Mouse (Mus musculus) embryonic facial prominence, embryonic 14.5 days (tissue): Measurements from ENCODE around the gene Atp7a. TPM values are rescaled to one million over a fixed set of nuclear protein-coding genes. Genes with fewer than 3 reads are reported as not detected.
"Not testable (repeated sequence)": the region's sequence is repeated elsewhere in the genome, so short reads cannot be mapped to it uniquely, and the experiment has no call there.

ENCODE experiments used
- ATAC-seq: fragments of 200-750 bp; cut with Nextera tagmentation; 2 replicates; pipeline ENCODE4 v1.8.0; 2017; ENCODE audit warnings: low read depth, moderate number of reproducible peaks, moderate TSS enrichment
- DNase-seq: peaks from one replicate; pipeline ENCODE4 v3.0.0-alpha.2; 2015; ENCODE audit warnings: low spot score
- H3K27ac ChIP-seq: fragments of 300-500 bp; sonication (generic); replicated peaks from 2 replicates; pipeline ENCODE4 v1.5.1; 2014; ENCODE audit warnings: low read depth, mild to moderate bottlenecking, low read length, moderate library complexity
- H3K27me3 ChIP-seq: fragments of 300-500 bp; sonication (generic); replicated peaks from 2 replicates; pipeline ENCODE4 v1.6.1; 2014; ENCODE audit warnings: low read length; ENCODE audit not compliant: control insufficient read depth, insufficient read depth
- H3K36me3 ChIP-seq: fragments of 300-500 bp; sonication (generic); 2 replicates; pipeline ENCODE4 v1.6.1; 2014; ENCODE audit warnings: low read length, mixed read lengths; ENCODE audit not compliant: control insufficient read depth, insufficient read depth
- H3K4me1 ChIP-seq: fragments of 300-500 bp; sonication (generic); 2 replicates; pipeline ENCODE4 v1.6.1; 2014; ENCODE audit warnings: antibody characterized with exemption, low read length; ENCODE audit not compliant: control insufficient read depth, insufficient read depth
- H3K4me2 ChIP-seq: fragments of 300-500 bp; sonication (generic); 2 replicates; pipeline ENCODE4 v1.6.1; 2014; ENCODE audit warnings: low read depth, mild to moderate bottlenecking, low read length, moderate library complexity, mixed read lengths
- H3K4me3 ChIP-seq: fragments of 300-500 bp; sonication (generic); 2 replicates; pipeline ENCODE4 v1.5.1; 2014; ENCODE audit warnings: low read depth, mild to moderate bottlenecking, low read length
- H3K9ac ChIP-seq: fragments of 300-500 bp; sonication (generic); 2 replicates; pipeline ENCODE4 v1.6.1; 2014; ENCODE audit warnings: low read depth, mild to moderate bottlenecking, low read length, moderate library complexity, mixed read lengths
- H3K9me3 ChIP-seq: fragments of 300-500 bp; sonication (generic); 2 replicates; pipeline ENCODE4 v1.6.1; 2016; ENCODE audit warnings: low read length; ENCODE audit not compliant: control insufficient read depth
- WGBS: fragments of 180-500 bp; shearing (Covaris S2); extraction: QIAGEN DNeasy Blood & Tissue Kit; methylation state at CpG from one replicate; pipeline ENCODE4 v1.1.7; 2014; 5-methylcytosine and 5-hydroxymethylcytosine counted together
- polyA plus RNA-seq: library from polyadenylated mRNA; unstranded; fragments of >200 nt; fragmentation: Nextera tagmentation; extraction: Ambion mirVana; gene quantifications from 2 replicates; pipeline ENCODE4 v1.2.1, GENCODE M21; 2014

The Atp7a gene
- 28.4 and 32.1 TPM in 2 replicates for polyA plus RNA-seq

DNA sequence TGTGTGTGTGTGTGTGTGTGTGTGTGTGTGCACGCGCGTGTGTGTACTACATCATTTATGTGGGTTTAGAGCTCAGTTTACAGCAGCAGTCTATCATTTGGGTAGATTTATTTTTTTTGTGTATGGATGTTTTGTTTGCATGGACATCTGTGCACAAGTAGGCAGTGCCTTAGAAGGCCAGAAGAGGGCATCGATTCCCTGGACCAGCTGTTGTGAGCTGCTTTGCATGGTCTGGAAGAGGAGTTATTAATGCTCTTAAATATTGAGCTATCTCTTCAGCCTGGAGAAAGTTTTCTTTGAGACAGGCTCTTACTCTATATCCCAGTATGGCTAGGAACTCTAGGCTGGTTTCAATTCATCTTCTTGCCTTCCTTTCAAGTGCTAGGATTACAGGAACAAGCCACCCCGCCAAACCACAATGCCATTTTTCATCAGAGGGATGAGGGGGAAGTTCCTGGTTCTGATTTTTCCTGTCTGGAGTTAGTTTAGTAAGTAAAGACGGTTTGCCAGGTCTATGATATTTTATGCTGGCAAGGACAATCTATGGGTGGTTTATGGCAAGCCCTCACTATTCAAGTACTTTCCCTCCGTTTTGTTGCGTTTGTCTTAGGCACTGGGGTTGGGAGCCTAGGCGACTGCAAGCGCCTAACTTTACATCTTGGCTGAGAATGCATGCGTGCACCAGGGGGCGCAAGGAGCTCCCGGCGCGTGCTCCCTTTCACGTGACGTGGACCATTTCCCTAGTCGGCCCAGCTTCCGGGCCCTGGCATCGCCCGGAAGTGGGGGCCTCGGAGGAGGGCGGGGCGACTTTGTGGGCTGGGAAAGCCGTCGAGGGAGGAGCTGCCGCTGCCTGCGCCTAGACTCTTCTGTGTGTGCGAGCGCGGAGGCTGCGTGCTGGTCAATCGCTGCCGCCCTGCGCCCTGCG is at the start of gene Atp7a:
Gene Atp7a, plus strand, starts transcription at position 859 of the 925 bp plus-strand sequence.
- H3K27ac ChIP-seq = peak within 1 kb of the TSS; percentile 71
- peaks cover 6% of the 10 kb centered on the region; the same call in 1 of the 2 replicates for H3K36me3 ChIP-seq
- H3K4me2 ChIP-seq = peak within 1 kb of the TSS; percentile 48
- no peaks in the 10 kb centered on the region for H3K9me3 ChIP-seq
- peak within 1 kb of the TSS; percentile 70 for H3K9ac ChIP-seq
- no peaks in the 10 kb centered on the region for H3K27me3 ChIP-seq
- peak within 1 kb of the TSS; percentile 51 for H3K4me3 ChIP-seq
- 19% methylated on average over 22 of the region's 36 CpGs for WGBS
- H3K4me1 ChIP-seq = no peaks in the 10 kb centered on the region
- ATAC-seq (peak; percentile 97), DNase-seq (peak; percentile 96)

DNA sequence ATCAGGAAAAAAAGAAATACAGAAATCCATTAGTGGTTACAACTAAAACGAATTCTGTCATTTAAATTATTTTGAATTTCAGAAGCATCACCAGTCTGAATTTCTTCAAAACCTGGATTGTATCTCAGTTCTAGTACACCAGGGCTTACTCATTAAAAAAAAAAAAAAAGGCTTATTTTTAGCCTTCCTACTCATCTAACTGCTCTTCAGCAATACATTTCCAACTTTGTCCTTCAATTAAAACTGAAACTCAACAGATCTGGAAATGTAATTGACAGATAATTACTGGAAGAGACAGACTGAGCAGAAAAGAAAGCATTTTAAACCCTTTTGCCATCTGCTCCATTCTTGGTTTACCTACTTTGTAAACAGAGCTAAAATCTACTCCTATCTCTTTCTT is 25.5 kb upstream of the Atp7a start:
- H3K36me3 ChIP-seq = peaks cover 9% of the 10 kb centered on the region; the same call in 1 of the 2 replicates
- no peak overlapping the region for H3K4me3 ChIP-seq
- H3K4me1 ChIP-seq = no peaks in the 10 kb centered on the region
- ATAC-seq (no peak), DNase-seq (no peak)
- 75% methylated on average over 1 of the region's 1 CpGs for WGBS
- H3K27me3 ChIP-seq = no peaks in the 10 kb centered on the region
- no peak overlapping the region for H3K9ac ChIP-seq
- no peak overlapping the region for H3K27ac ChIP-seq
- no peaks in the 10 kb centered on the region for H3K9me3 ChIP-seq
- no peak overlapping the region for H3K4me2 ChIP-seq

GRCm38 (mm10) chrX:106010762-106011161 is 16.3 kb upstream of the Atp7a start:
- DNase-seq (no peak), ATAC-seq (no peak)
- no peaks in the 10 kb centered on the region for H3K9me3 ChIP-seq
- peak overlapping the region; percentile 69 for H3K9ac ChIP-seq
- WGBS = 18% methylated on average over 3 of the region's 3 CpGs
- peak overlapping the region; percentile 51 for H3K4me2 ChIP-seq
- no peaks in the 10 kb centered on the region for H3K27me3 ChIP-seq
- no peaks in the 10 kb centered on the region for H3K4me1 ChIP-seq
- H3K36me3 ChIP-seq = no peaks in the 10 kb centered on the region
- H3K27ac ChIP-seq = no peak overlapping the region; the same call in 1 of the 2 replicates
- peak overlapping the region; percentile 60 for H3K4me3 ChIP-seq

- H3K27me3 ChIP-seq = no peaks in the 10 kb centered on the region
- ATAC-seq = peak; percentile 96
These were observed 15.5 kb upstream of the Atp7a start, which contains the start of gene Magt1 for GRCm38 (mm10) chrX:106011465-106012159. Gene Magt1, minus strand, starts transcription at chrX:106011906.

DNA sequence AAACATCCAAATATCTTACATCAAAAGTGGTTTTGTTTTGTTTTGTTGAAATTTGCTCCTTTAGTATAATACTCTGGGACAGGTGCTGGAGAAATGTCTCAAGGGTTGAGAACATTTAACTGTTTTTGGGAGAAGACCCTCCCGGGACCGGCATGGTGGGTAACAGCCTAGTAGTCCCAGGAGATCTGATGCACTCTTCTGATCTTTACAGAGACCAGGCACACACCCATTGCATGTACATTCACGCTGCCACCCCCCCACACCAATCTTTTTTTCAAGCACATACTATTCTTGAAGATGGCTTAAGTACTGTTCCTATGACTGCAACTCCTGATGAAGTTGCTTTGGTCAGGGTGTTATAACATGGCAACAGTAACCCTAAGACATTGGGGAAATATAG is 14.5 kb upstream of the Atp7a start:
- WGBS = 73% methylated on average over 3 of the region's 3 CpGs
- Histone ChIP-seq H3K27me3 (no peaks in the 10 kb centered on the region), H3K4me1 (no peaks in the 10 kb centered on the region), H3K9ac (peak overlapping the region; percentile 58), H3K4me3 (peak overlapping the region; percentile 60; the same call in 1 of the 2 replicates), H3K27ac (peak overlapping the region; percentile 81; the same call in 1 of the 2 replicates), H3K4me2 (peak overlapping the region; percentile 54), H3K9me3 (no peaks in the 10 kb centered on the region), H3K36me3 (no peaks in the 10 kb centered on the region)
- no peak for DNase-seq
- no peak for ATAC-seq

More at GRCm38 (mm10) chrX:106011465-106012159, 15.5 kb upstream of the Atp7a start, which contains the start of gene Magt1:
- H3K4me2 ChIP-seq = peak within 1 kb of the TSS; percentile 54
- no peaks in the 10 kb centered on the region for H3K36me3 ChIP-seq
- no peaks in the 10 kb centered on the region for H3K4me1 ChIP-seq
- H3K4me3 ChIP-seq = peak within 1 kb of the TSS; percentile 60
- H3K9me3 ChIP-seq = no peaks in the 10 kb centered on the region
- DNase-seq = peak; percentile 97
- WGBS = 20% methylated on average over 37 of the region's 45 CpGs
- H3K27ac ChIP-seq = peak within 1 kb of the TSS; percentile 85
- H3K9ac ChIP-seq = peak within 1 kb of the TSS; percentile 69

DNA sequence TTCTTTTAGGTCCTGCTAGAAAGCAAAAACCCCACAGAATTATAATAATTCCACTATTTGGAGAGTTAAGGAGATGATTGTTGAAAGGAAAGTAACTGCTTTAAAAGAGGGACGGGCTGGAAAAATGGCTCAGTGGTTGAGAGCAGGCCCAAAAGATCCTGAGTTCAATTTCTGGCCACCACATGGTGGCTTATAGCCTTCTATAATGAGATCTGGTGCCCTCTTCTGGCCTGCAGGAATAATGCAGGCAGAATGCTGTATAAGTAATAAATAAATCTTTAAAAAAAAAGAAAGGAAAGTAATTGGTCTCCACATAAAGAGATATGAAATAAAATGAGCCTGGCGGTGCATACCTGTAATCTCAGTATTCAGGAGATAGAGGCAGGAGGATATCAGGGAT is 13.9 kb upstream of the Atp7a start:
- DNase-seq (peak; percentile 63), ATAC-seq (no peak)
- H3K27me3 ChIP-seq = no peaks in the 10 kb centered on the region
- no peak overlapping the region for H3K4me3 ChIP-seq
- H3K27ac ChIP-seq = no peak overlapping the region
- no peak overlapping the region for H3K9ac ChIP-seq
- H3K9me3 ChIP-seq = no peaks in the 10 kb centered on the region
- H3K36me3 ChIP-seq = no peaks in the 10 kb centered on the region
- 18% methylated on average over 2 of the region's 2 CpGs for WGBS
- no peak overlapping the region for H3K4me2 ChIP-seq
- H3K4me1 ChIP-seq = no peaks in the 10 kb centered on the region

GRCm38 (mm10) chrX:106014741-106015377 is 12.2 kb upstream of the Atp7a start:
- Histone ChIP-seq H3K4me2 (peak overlapping the region; percentile 29; the same call in 1 of the 2 replicates), H3K36me3 (0 out of 2 replicates have a peak, but pooled peaks cover 12% of the 10 kb centered on the region)
- not testable (repeated sequence) for H3K9me3 ChIP-seq, H3K4me1 ChIP-seq, H3K4me3 ChIP-seq, H3K27me3 ChIP-seq, H3K27ac ChIP-seq, ATAC-seq, H3K9ac ChIP-seq, DNase-seq
- WGBS = 55% methylated on average over 2 of the region's 2 CpGs
